ENCODE assay signal across 29 mouse cellular contexts in genomic region chr14:73807169-73807568, GRCm38 (mm10).
"Had no signal": no experiment of that assay in that cellular context is flagged by ENCODE, and none has a peak within 500 bp of the region (broad histone marks: within the 10 kb centered on the region; RNA-seq: fewer than 3 reads in every experiment).

No protein-coding gene starts in this region.

- H3K4me1 ChIP-seq: limb, embryonic 10.5 days; limb, embryonic 12.5 days; limb, embryonic 13.5 days; limb, embryonic 15.5 days; liver, embryonic 12.5 days; liver, embryonic 13.5 days; liver, embryonic 15.5 days; megakaryocyte, embryonic 14.5 days; midbrain, embryonic 10.5 days; midbrain, embryonic 12.5 days; midbrain, embryonic 13.5 days; midbrain, embryonic 15.5 days; neural tube, embryonic 12.5 days had no signal

- H3K27ac ChIP-seq: left cerebral cortex, adult 2 months; limb, embryonic 10.5 days; limb, embryonic 12.5 days; limb, embryonic 13.5 days; limb, embryonic 15.5 days; liver, embryonic 12.5 days; liver, embryonic 13.5 days; liver, embryonic 14.5 days; liver, embryonic 15.5 days; macrophage; midbrain, embryonic 10.5 days; midbrain, embryonic 12.5 days; midbrain, embryonic 13.5 days; midbrain, embryonic 15.5 days; neural tube, embryonic 12.5 days had no signal

- DNase-seq: layer of hippocampus, postnatal 36 days; left cerebral cortex, postnatal 4 days; liver; liver, embryonic 13.5 days; liver, postnatal 0 days; lung, adult 2 months; lung, postnatal 10 days; lung, postnatal 36 days; midbrain, embryonic 14.5 days had no signal

- H3K9me3 ChIP-seq: limb, embryonic 10.5 days; limb, embryonic 12.5 days; limb, embryonic 13.5 days; limb, embryonic 15.5 days; liver, embryonic 12.5 days; liver, embryonic 13.5 days; liver, embryonic 15.5 days; megakaryocyte, embryonic 14.5 days; midbrain, embryonic 10.5 days; midbrain, embryonic 12.5 days; midbrain, embryonic 13.5 days; midbrain, embryonic 15.5 days; neural tube, embryonic 12.5 days had no signal

- H3K9ac ChIP-seq: limb, embryonic 12.5 days; limb, embryonic 13.5 days; limb, embryonic 15.5 days; liver, embryonic 12.5 days; liver, embryonic 13.5 days; liver, embryonic 14.5 days; liver, embryonic 15.5 days; liver, postnatal 0 days; midbrain, embryonic 12.5 days; midbrain, embryonic 13.5 days; midbrain, embryonic 15.5 days; neural tube, embryonic 12.5 days had no signal

- H3K4me2 ChIP-seq: limb, embryonic 12.5 days; limb, embryonic 13.5 days; limb, embryonic 15.5 days; liver, embryonic 11.5 days; liver, embryonic 12.5 days; liver, embryonic 13.5 days; liver, embryonic 15.5 days; midbrain, embryonic 11.5 days; midbrain, embryonic 12.5 days; midbrain, embryonic 13.5 days; midbrain, embryonic 15.5 days; neural tube, embryonic 12.5 days had no signal

- H3K27me3 ChIP-seq: limb, embryonic 12.5 days; limb, embryonic 13.5 days; limb, embryonic 15.5 days; liver, embryonic 12.5 days; liver, embryonic 13.5 days; liver, embryonic 15.5 days; megakaryocyte, embryonic 14.5 days; midbrain, embryonic 12.5 days; midbrain, embryonic 13.5 days; midbrain, embryonic 15.5 days; neural tube, embryonic 12.5 days had no signal

- H3K4me3 ChIP-seq: left cerebral cortex, adult 2 months; limb, embryonic 10.5 days; limb, embryonic 12.5 days; limb, embryonic 13.5 days; limb, embryonic 15.5 days; liver, embryonic 12.5 days; liver, embryonic 13.5 days; liver, embryonic 15.5 days; megakaryocyte, embryonic 14.5 days; midbrain, embryonic 10.5 days; midbrain, embryonic 12.5 days; midbrain, embryonic 13.5 days; midbrain, embryonic 15.5 days; myocyte; neural tube, embryonic 12.5 days had no signal

- ATAC-seq: liver, embryonic 12.5 days; liver, postnatal 0 days; lung, postnatal 0 days; midbrain, embryonic 13.5 days; midbrain, embryonic 15.5 days; midbrain, embryonic 16.5 days had no signal

- H3K36me3 ChIP-seq: limb, embryonic 10.5 days; limb, embryonic 12.5 days; limb, embryonic 13.5 days; limb, embryonic 15.5 days; liver, embryonic 12.5 days; liver, embryonic 13.5 days; liver, embryonic 15.5 days; midbrain, embryonic 10.5 days; midbrain, embryonic 12.5 days; midbrain, embryonic 13.5 days; midbrain, embryonic 15.5 days; neural tube, embryonic 12.5 days had no signal
